Comparison of ENCODE assay signal across 9 mouse cellular contexts in genomic region chr6:94281606-94282280, GRCm38 (mm10). TPM values are rescaled to one million over a fixed set of nuclear protein-coding genes. Genes with fewer than 3 reads are reported as not detected.
DNase-seq lines count a peak whose midpoint lies in the region; ATAC-seq and TF ChIP-seq lines count a peak whose summit lies in the region.
"Had no signal": no experiment of that assay in that cellular context is flagged by ENCODE, and none has a peak within 500 bp of the region (broad histone marks: within the 10 kb centered on the region; RNA-seq: fewer than 3 reads in every experiment).

No protein-coding gene starts in this region.

- peaks cover 51% of the 10 kb centered on the region for H3K4me1 ChIP-seq in heart, embryonic 10.5 days
- H3K4me1 ChIP-seq in midbrain, embryonic 13.5 days (replicated peaks), result peaks cover 29% of the 10 kb centered on the region
- peaks cover 13% of the 10 kb centered on the region for H3K4me1 ChIP-seq in thymus, adult 2 months (replicated peaks; ENCODE audit: control insufficient read depth, insufficient read depth, low read length)

- H3K4me3 ChIP-seq in gastrocnemius, adult 2 months, result peak overlapping the region; percentile 89
- peak overlapping the region; percentile 94 for H3K4me3 ChIP-seq in heart, embryonic 10.5 days
- H3K4me3 ChIP-seq in midbrain, embryonic 13.5 days (replicated peaks), result peak overlapping the region; percentile 83
- no peak overlapping the region for H3K4me3 ChIP-seq in thymus, adult 2 months (ENCODE audit: control insufficient read depth, insufficient read depth, low read length)

- no peaks in the 10 kb centered on the region for H3K27me3 ChIP-seq in heart, embryonic 10.5 days (ENCODE audit: insufficient read depth, poor library complexity, severe bottlenecking)
- H3K27me3 ChIP-seq in midbrain, embryonic 13.5 days, result peaks cover 6% of the 10 kb centered on the region; the same call in 1 of the 2 replicates
- peaks cover 9% of the 10 kb centered on the region; the same call in 1 of the 2 replicates for H3K27me3 ChIP-seq in thymus, adult 2 months (ENCODE audit: control insufficient read depth, insufficient read depth, low read length)
- H3K27me3 ChIP-seq: CH12.LX had no signal

- DNase-seq in gastrocnemius, adult 2 months, result no peak
- DNase-seq in gastrocnemius, postnatal 36 days, result no peak
- peak; percentile 26 to 35 for DNase-seq in cerebellum, postnatal 10 days
- DNase-seq in heart, embryonic 10.5 days (ENCODE audit: low spot score), result peak; percentile 80
- DNase-seq in left cerebral cortex, adult 18-20 months (ENCODE audit: low spot score in 2 of 2), result peak; percentile 48 to 67
- DNase-seq in thymus, adult 2 months, result no peak
- no peak for DNase-seq in thymus, postnatal 14 days

- ATAC-seq in midbrain, embryonic 13.5 days, result no peak

- intact Hi-C loops in gastrocnemius, adult 2 months (cut with DNase I), result loop anchor here (10.0 kb wide), 1 partner anchor 97 kb away; no protein-coding TSS in a partner anchor
- intact Hi-C loops in gastrocnemius, postnatal 36 days (cut with DNase I), result no loop called here

- no peak for TF ChIP-seq POLR2A in thymus, adult 2 months (IDR thresholded peaks at IDR 0.05; ENCODE audit: control insufficient read depth, extremely low read depth, insufficient read depth, low read length, poor library complexity)

- TF ChIP-seq CTCF in gastrocnemius, adult 2 months (IDR thresholded peaks at IDR 0.05), result no peak
- no peak for TF ChIP-seq CTCF in thymus, adult 2 months (IDR thresholded peaks at IDR 0.05; ENCODE audit: borderline replicate concordance, control insufficient read depth, extremely low read depth, insufficient read depth, low read length, poor library complexity)

- peak overlapping the region; percentile 92 for H3K27ac ChIP-seq in gastrocnemius, adult 2 months
- peak overlapping the region; percentile 95 for H3K27ac ChIP-seq in heart, embryonic 10.5 days
- no peak overlapping the region for H3K27ac ChIP-seq in midbrain, embryonic 13.5 days
- H3K27ac ChIP-seq in thymus, adult 2 months (ENCODE audit: control insufficient read depth, insufficient read depth, low read length), result no peak overlapping the region

- no peaks in the 10 kb centered on the region for H3K9me3 ChIP-seq in heart, embryonic 10.5 days
- H3K9me3 ChIP-seq in midbrain, embryonic 13.5 days, result no peaks in the 10 kb centered on the region

- 2% methylated on average over 17 of the region's 17 CpGs for WGBS in heart, embryonic 10.5 days
- WGBS in midbrain, embryonic 13.5 days, result 6% methylated on average over 17 of the region's 17 CpGs
- 47% methylated on average over 17 of the region's 17 CpGs for WGBS in thymus, adult 2 months

- H3K36me3 ChIP-seq in heart, embryonic 10.5 days, result no peaks in the 10 kb centered on the region
- H3K36me3 ChIP-seq in midbrain, embryonic 13.5 days, result no peaks in the 10 kb centered on the region
- no peaks in the 10 kb centered on the region for H3K36me3 ChIP-seq in thymus, adult 2 months (ENCODE audit: control insufficient read depth, insufficient read depth, low read length)

- H3K4me2 ChIP-seq in midbrain, embryonic 13.5 days (replicated peaks), result peak overlapping the region; percentile 98

- peak overlapping the region; percentile 42 for H3K9ac ChIP-seq in midbrain, embryonic 13.5 days (replicated peaks)

RNA-seq across cellular contexts. Expression of gene Magi1, which starts 2.0 kb away (rescaled TPM):
- total RNA-seq in gastrocnemius, adult 2 months (2021), result 1 to 10 TPM; 4.2 to 4.5 TPM
- 1 to 10 TPM; 3.2 to 3.9 TPM for total RNA-seq in gastrocnemius, postnatal 36 days (2021)
- 10.0 and 10.5 TPM in 2 replicates for polyA plus RNA-seq in heart, embryonic 10.5 days (2016; fragmentation: Nextera tagmentation; extraction: Ambion mirVana)
- 10 to 100 TPM; 71.0 to 87.5 TPM for total RNA-seq in left cerebral cortex, adult 18-20 months (2021)
- polyA plus RNA-seq in midbrain, embryonic 13.5 days (2015; fragmentation: Nextera tagmentation; extraction: Ambion mirVana), result 39.2 and 39.4 TPM in 2 replicates
- polyA plus RNA-seq in thymus, adult 2 months (2012; rRNA removed), result 1.8 and 2.1 TPM in 2 replicates
- total RNA-seq: CH12.LX had no signal

Comparison
In these comparisons a context has a peak if more than half of its experiments do, and no peak if none do; other contexts are left out.
1. DNase-seq: peak in cerebellum, postnatal 10 days (2 of 2), heart, embryonic 10.5 days (single experiment) and left cerebral cortex, adult 18-20 months (2 of 2); none in gastrocnemius, adult 2 months (single experiment), gastrocnemius, postnatal 36 days (0 of 2), thymus, adult 2 months (single experiment) and thymus, postnatal 14 days (single experiment).
2. H3K27ac ChIP-seq: peak in gastrocnemius, adult 2 months (single experiment) and heart, embryonic 10.5 days (single experiment); none in midbrain, embryonic 13.5 days (single experiment) and thymus, adult 2 months (single experiment).
3. RNA of gene Magi1, which starts 2.0 kb away (total RNA-seq): 71.0 to 87.5 TPM in left cerebral cortex, adult 18-20 months; 4.2 to 4.5 TPM in gastrocnemius, adult 2 months and 3.2 to 3.9 TPM in gastrocnemius, postnatal 36 days; every median in the first group is over 10 times any median in the second.